Mouse (Mus musculus): Measurements from ENCODE around the gene Add3. TPM values are rescaled to one million over a fixed set of nuclear protein-coding genes. Genes with fewer than 3 reads are reported as not detected.
A peak's percentile ranks its signal among the peaks of the same experiment; 100 is the strongest.

The Add3 gene
- polyA plus RNA-seq, 1 experiment from 2014 or later: 52.4 TPM

DNA sequence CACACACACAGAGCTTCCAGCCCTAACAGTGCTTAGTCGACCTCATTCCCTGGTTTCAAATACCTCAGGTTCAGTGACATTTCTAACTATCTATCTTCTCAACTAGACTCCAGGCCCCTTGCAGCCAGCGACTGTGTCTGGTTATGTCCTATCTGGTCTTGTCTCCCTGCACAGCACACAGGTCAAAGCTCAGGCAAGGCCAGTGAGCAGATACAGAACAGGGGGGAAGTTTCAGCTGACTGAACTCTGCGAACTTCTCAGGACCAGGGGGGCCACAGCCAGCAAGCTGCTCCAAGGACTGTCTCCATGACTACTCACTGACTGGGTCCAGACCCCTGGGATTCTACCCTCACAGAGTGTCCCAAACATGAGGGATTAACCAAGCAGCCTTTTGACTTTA is 135.0 kb downstream of the Add3 start:
- Histone ChIP-seq H3K36me3 (ENCODE audit: control insufficient read depth, insufficient read depth, low read length) (no peaks in the 10 kb centered on the region), H3K9ac (ENCODE audit: low read length) (no peak overlapping the region), H3K4me2 (replicated peaks; ENCODE audit: low read depth) (no peak overlapping the region), H3K4me1 (replicated peaks; ENCODE audit: control insufficient read depth, insufficient read depth) (no peaks in the 10 kb centered on the region), H3K27ac (replicated peaks) (no peak overlapping the region), H3K9me3 (ENCODE audit: control insufficient read depth, low read length) (no peaks in the 10 kb centered on the region), H3K4me3 (ENCODE audit: low read depth, low read length) (no peak overlapping the region), H3K27me3 (ENCODE audit: control insufficient read depth, insufficient read depth, low read length) (no peaks in the 10 kb centered on the region)
- WGBS: 39% methylated on average over 3 of the region's 3 CpGs
- no peak for DNase-seq (ENCODE audit: low spot score)
- no peak for ATAC-seq (ENCODE audit: low FRiP score, low TSS enrichment)
- TF ChIP-seq EP300 (optimal IDR thresholded peaks at IDR 0.05) (no peak), CTCF (IDR thresholded peaks at IDR 0.05; ENCODE audit: low read depth) (no peak)

DNA sequence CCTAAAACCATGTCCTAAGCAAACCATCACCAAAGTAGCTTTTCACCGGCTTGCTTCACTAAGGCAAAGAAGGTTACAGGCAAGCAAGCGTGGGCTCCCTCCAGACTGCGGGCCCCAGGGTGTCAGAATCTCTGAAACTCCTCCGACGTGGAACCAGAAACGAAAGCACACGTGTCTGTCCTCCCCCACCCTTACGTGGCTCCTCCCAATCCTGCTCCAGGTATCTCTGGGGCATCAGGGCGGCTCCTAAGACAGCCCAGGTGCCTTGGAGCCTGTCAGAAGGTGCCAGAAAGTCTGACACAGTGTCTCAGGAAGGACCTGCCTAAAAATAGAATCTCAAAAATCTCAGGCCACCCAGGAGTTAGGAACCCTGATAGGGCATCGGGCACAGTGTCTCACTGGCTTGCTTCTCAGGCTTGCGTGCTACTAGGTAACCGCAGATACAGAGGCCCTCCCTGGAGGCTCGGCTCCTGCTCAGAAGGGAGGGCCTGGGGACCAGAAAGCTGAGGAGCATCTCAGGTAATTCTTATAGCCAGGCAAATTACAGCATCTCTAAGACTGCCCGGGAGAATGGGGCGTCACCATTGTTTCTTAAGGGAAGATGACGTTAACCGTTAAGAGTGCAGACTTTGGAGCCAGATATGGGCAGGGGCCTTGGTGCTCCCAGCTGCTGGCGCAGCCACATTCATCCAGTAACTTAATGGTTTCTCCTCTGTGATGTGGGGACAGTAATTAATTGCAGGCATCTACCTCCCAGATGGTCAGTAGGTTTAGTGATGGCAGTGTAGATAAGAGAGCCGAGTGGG is 136.9 kb downstream of the Add3 start:
- peak overlapping the region; percentile 14 for H3K4me2 ChIP-seq (replicated peaks; ENCODE audit: low read depth)
- DNase-seq (ENCODE audit: low spot score) (no peak), ATAC-seq (ENCODE audit: low FRiP score, low TSS enrichment) (peak; percentile 50)
- WGBS: 50% methylated on average over 19 of the region's 19 CpGs
- TF ChIP-seq CTCF (IDR thresholded peaks at IDR 0.05; ENCODE audit: low read depth): no peak
- TF ChIP-seq EP300 (optimal IDR thresholded peaks at IDR 0.05): no peak
- H3K27ac ChIP-seq (replicated peaks): no peak overlapping the region
- no peaks in the 10 kb centered on the region for H3K36me3 ChIP-seq (ENCODE audit: control insufficient read depth, insufficient read depth, low read length)
- H3K9me3 ChIP-seq (ENCODE audit: control insufficient read depth, low read length): no peaks in the 10 kb centered on the region
- no peak overlapping the region for H3K4me3 ChIP-seq (ENCODE audit: low read depth, low read length)
- no peak overlapping the region for H3K9ac ChIP-seq (ENCODE audit: low read length)
- no peaks in the 10 kb centered on the region for H3K4me1 ChIP-seq (replicated peaks; ENCODE audit: control insufficient read depth, insufficient read depth)
- no peaks in the 10 kb centered on the region for H3K27me3 ChIP-seq (ENCODE audit: control insufficient read depth, insufficient read depth, low read length)

DNA sequence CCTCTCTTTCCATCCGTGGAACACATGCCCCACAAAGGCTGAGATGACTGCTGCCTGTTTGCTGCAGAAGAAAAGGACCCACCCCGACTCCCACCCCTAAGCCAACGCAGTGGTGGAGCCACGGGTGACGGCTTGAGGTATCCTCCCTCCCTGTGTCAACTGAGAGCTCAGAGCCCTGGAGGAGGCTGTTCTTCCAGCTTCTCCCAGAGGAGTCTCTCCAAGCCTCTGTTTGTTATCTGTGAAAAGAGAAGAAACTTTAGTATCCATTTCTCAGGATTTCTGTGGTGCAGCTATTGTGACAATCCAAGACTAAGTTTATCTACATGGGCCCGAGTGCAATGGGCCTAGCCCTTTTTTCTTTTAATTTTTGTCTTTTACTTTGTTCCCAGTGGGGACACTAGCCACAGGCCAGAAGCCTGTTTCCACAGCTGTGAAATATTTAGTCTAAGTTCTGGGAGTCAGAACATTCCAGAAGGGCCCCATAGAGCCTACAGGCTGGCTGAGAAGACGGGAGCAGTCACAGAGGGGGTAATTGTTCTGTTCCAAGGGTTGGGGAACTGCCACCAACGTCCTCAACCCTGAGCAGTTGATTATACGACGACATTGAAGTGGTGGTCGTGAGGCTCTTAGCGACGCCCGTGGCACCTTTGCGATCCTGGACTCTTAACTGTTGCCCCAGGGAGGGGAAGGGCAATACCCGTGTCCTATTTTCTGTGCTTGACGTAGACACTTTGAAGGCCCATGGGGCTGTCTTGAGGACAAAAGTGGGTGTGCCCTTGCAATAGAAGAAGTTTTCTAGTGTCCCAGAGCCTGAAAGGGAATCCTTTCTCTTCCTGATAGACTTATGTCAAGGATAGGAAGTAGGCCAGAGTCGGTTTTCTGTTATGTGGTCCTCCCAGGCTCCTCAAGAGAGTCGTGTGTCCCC is 138.5 kb downstream of the Add3 start:
- TF ChIP-seq EP300 (optimal IDR thresholded peaks at IDR 0.05) (no peak), CTCF (IDR thresholded peaks at IDR 0.05; ENCODE audit: low read depth) (no peak)
- Histone ChIP-seq H3K4me2 (replicated peaks; ENCODE audit: low read depth) (no peak overlapping the region), H3K9ac (ENCODE audit: low read length) (no peak overlapping the region), H3K36me3 (ENCODE audit: control insufficient read depth, insufficient read depth, low read length) (no peaks in the 10 kb centered on the region), H3K9me3 (ENCODE audit: control insufficient read depth, low read length) (no peaks in the 10 kb centered on the region), H3K27me3 (ENCODE audit: control insufficient read depth, insufficient read depth, low read length) (no peaks in the 10 kb centered on the region), H3K4me3 (ENCODE audit: low read depth, low read length) (no peak overlapping the region), H3K4me1 (replicated peaks; ENCODE audit: control insufficient read depth, insufficient read depth) (no peaks in the 10 kb centered on the region), H3K27ac (replicated peaks) (no peak overlapping the region)
- WGBS: 69% methylated on average over 19 of the region's 19 CpGs
- DNase-seq (ENCODE audit: low spot score) (no peak), ATAC-seq (ENCODE audit: low FRiP score, low TSS enrichment) (no peak)

DNA sequence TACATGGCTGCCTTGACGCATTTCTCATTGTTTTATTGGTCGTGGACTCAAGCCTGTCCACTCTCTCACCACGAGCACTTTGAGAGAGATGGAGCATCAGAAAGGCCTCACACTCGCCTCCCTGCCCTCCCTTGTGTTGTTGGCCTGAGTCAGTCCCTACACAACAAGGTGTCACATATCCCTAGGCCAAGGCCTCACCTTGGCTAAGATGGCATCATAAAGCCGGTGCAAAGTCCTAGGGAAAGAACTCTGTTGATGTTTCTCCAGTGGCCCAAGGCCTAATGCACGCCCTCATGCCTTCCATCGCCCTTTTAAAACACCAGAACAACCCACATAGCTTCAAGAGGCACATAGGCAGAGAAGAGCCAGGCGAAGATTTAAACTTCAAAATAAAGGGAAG is 140.0 kb downstream of the Add3 start:
- Histone ChIP-seq H3K36me3 (ENCODE audit: control insufficient read depth, insufficient read depth, low read length) (no peaks in the 10 kb centered on the region), H3K27me3 (ENCODE audit: control insufficient read depth, insufficient read depth, low read length) (no peaks in the 10 kb centered on the region), H3K9ac (ENCODE audit: low read length) (no peak overlapping the region), H3K27ac (replicated peaks) (no peak overlapping the region), H3K4me1 (replicated peaks; ENCODE audit: control insufficient read depth, insufficient read depth) (no peaks in the 10 kb centered on the region), H3K9me3 (ENCODE audit: control insufficient read depth, low read length) (no peaks in the 10 kb centered on the region), H3K4me2 (replicated peaks; ENCODE audit: low read depth) (no peak overlapping the region), H3K4me3 (ENCODE audit: low read depth, low read length) (no peak overlapping the region)
- no peak for TF ChIP-seq CTCF (IDR thresholded peaks at IDR 0.05; ENCODE audit: low read depth)
- no peak for TF ChIP-seq EP300 (optimal IDR thresholded peaks at IDR 0.05)
- ATAC-seq (ENCODE audit: low FRiP score, low TSS enrichment) (no peak), DNase-seq (ENCODE audit: low spot score) (no peak)
- 77% methylated on average over 8 of the region's 8 CpGs for WGBS

DNA sequence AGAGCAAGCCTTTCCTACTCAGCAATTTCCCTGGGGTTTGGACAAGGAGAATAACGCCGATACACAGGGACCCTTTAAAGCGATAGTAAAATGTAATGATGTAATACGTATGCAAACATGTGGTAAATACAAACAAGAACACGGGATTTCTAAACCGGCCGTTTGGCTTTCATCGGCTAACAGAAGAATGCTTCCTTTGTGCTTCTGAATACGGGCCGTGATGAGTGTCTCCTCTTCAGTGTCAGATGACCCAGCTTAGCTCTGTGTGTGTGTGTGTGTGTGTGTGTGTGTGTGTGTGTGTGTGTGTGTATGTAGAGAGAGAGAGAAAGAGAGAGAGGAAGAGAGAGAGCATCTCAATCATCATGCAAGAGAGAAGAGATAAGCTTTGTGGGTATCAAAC is 142.3 kb downstream of the Add3 start:
- ATAC-seq (ENCODE audit: low FRiP score, low TSS enrichment) (no peak), DNase-seq (ENCODE audit: low spot score) (no peak)
- no peak overlapping the region for H3K9ac ChIP-seq (ENCODE audit: low read length)
- WGBS: 76% methylated on average over 10 of the region's 10 CpGs
- H3K4me3 ChIP-seq (ENCODE audit: low read depth, low read length): no peak overlapping the region
- no peaks in the 10 kb centered on the region for H3K36me3 ChIP-seq (ENCODE audit: control insufficient read depth, insufficient read depth, low read length)
- H3K27ac ChIP-seq (replicated peaks): no peak overlapping the region
- H3K9me3 ChIP-seq (ENCODE audit: control insufficient read depth, low read length): no peaks in the 10 kb centered on the region
- H3K4me2 ChIP-seq (replicated peaks; ENCODE audit: low read depth): no peak overlapping the region
- TF ChIP-seq EP300 (optimal IDR thresholded peaks at IDR 0.05) (no peak), CTCF (IDR thresholded peaks at IDR 0.05; ENCODE audit: low read depth) (no peak)
- no peaks in the 10 kb centered on the region for H3K4me1 ChIP-seq (replicated peaks; ENCODE audit: control insufficient read depth, insufficient read depth)
- H3K27me3 ChIP-seq (ENCODE audit: control insufficient read depth, insufficient read depth, low read length): no peaks in the 10 kb centered on the region
